Mouse (Mus musculus) liver, postnatal 0 days (tissue): Measurements from ENCODE around the gene Nr4a3. TPM values are rescaled to one million over a fixed set of nuclear protein-coding genes. Genes with fewer than 3 reads are reported as not detected.

Experiments
- ATAC-seq: fragments of 200-750 bp; cut with Nextera tagmentation; 2 replicates; pipeline ENCODE4 v1.8.0; 2017; ENCODE audit warnings: mild to moderate bottlenecking, moderate library complexity
- DNase-seq: peaks from one replicate; pipeline ENCODE4 v3.0.0-alpha.2; 2016
- H3K27ac ChIP-seq: fragments of 300-500 bp; sonication (generic); 2 replicates; pipeline ENCODE4 v1.5.1; 2014; ENCODE audit warnings: antibody characterized with exemption, moderate library complexity, mild to moderate bottlenecking, low read depth
- H3K27me3 ChIP-seq: fragments of 300-500 bp; sonication (generic); 2 replicates; pipeline ENCODE4 v1.6.1; 2014; ENCODE audit warnings: low read length, control low read depth, mixed read lengths; ENCODE audit not compliant: insufficient read depth
- H3K36me3 ChIP-seq: fragments of 300-500 bp; sonication (generic); replicated peaks from 2 replicates; pipeline ENCODE4 v1.6.1; 2014; ENCODE audit warnings: mild to moderate bottlenecking, control low read depth, low read length, moderate library complexity, mixed read lengths; ENCODE audit not compliant: insufficient read depth
- H3K4me1 ChIP-seq: fragments of 300-500 bp; sonication (generic); 2 replicates; pipeline ENCODE4 v1.6.1; 2014; ENCODE audit warnings: antibody characterized with exemption, mild to moderate bottlenecking, control low read depth; ENCODE audit not compliant: insufficient read depth
- H3K4me2 ChIP-seq: fragments of 300-500 bp; sonication (generic); 2 replicates; pipeline ENCODE4 v1.6.1; 2014; ENCODE audit warnings: low read depth, mild to moderate bottlenecking, low read length, moderate library complexity, mixed read lengths
- H3K4me3 ChIP-seq: fragments of 300-500 bp; sonication (generic); 2 replicates; pipeline ENCODE4 v1.5.1; 2014; ENCODE audit warnings: low read depth, low read length
- H3K9ac ChIP-seq: fragments of 300-500 bp; sonication (generic); replicated peaks from 2 replicates; pipeline ENCODE4 v1.6.1; 2014; ENCODE audit warnings: mild to moderate bottlenecking, moderate library complexity
- H3K9me3 ChIP-seq: fragments of 300-500 bp; sonication (generic); 2 replicates; pipeline ENCODE4 v1.6.1; 2016; ENCODE audit warnings: mild to moderate bottlenecking, control low read depth, low read length, mixed read lengths
- CTCF ChIP-seq: sonication (generic); IDR thresholded peaks from 2 replicates; pipeline ENCODE4 v1.5.1; 2016; ENCODE audit warnings: antibody characterized with exemption, low read depth
- EP300 ChIP-seq: IDR thresholded peaks from 2 replicates; pipeline ENCODE4 v1.6.1; 2016; ENCODE audit warnings: antibody characterized with exemption, low read depth, mild to moderate bottlenecking
- WGBS: fragments of 180-500 bp; shearing (Covaris S2); extraction: QIAGEN DNeasy Blood & Tissue Kit; methylation state at CpG from one replicate; pipeline ENCODE4 v1.1.7; 2014; ENCODE audit not compliant: insufficient replicate concordance; 5-methylcytosine and 5-hydroxymethylcytosine counted together
- polyA plus RNA-seq: library from polyadenylated mRNA; unstranded; fragments of >200 nt; fragmentation: Nextera tagmentation; extraction: Ambion mirVana; gene quantifications from 2 replicates; pipeline ENCODE4 v1.2.1, GENCODE M21; 2015

Gene Nr4a3
- polyA plus RNA-seq, 1 experiment from 2014 or later, result not detected

DNA sequence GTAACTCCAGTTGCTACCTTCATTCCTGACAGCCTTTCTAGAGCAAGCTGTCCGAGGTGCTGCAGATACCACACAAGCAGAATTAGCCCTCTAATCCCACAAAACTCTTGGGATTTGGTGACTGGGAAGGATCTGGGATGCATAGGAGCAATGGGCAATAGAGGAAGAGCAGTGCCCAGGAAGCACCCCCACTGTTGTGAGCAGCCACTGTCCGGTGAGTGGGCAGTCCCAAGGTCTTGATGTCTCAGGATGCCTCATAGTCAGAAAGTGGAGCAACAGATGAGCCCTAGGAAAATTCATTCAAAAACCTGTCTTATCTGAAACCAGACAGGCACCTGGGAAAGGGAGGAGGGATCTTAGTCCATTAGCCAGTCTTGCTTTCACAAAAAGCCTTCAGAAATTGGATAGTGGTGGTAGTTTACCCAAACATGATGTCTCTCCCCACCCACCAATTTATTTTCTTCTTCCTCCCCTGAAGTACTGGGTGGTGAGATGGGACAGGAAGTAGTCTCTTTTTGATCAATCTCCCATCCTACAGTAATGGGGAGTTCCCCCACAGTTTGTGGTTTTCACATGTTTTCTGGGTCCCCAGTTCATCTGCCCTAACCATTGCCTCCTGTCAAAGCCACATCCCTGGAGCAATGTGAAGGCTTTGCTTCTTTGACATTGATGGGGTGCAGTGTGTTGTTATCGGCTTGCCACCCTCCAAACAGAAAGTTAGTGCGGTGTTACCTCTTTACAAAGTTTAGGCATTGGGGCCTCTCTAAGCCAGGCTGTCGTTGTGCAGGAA is 29.7 kb downstream of the Nr4a3 start:
- no peak for ATAC-seq
- no peak for DNase-seq
- no peak overlapping the region for H3K9ac ChIP-seq
- 68% methylated on average over 5 of the region's 5 CpGs for WGBS
- H3K36me3 ChIP-seq, result no peaks in the 10 kb centered on the region
- H3K4me2 ChIP-seq, result no peak overlapping the region
- no peak overlapping the region for H3K27ac ChIP-seq
- H3K4me3 ChIP-seq, result no peak overlapping the region
- no peaks in the 10 kb centered on the region for H3K27me3 ChIP-seq
- H3K4me1 ChIP-seq, result peaks cover 4% of the 10 kb centered on the region; the same call in 1 of the 2 replicates
- H3K9me3 ChIP-seq, result no peaks in the 10 kb centered on the region
- TF ChIP-seq EP300 (no peak), CTCF (no peak)

DNA sequence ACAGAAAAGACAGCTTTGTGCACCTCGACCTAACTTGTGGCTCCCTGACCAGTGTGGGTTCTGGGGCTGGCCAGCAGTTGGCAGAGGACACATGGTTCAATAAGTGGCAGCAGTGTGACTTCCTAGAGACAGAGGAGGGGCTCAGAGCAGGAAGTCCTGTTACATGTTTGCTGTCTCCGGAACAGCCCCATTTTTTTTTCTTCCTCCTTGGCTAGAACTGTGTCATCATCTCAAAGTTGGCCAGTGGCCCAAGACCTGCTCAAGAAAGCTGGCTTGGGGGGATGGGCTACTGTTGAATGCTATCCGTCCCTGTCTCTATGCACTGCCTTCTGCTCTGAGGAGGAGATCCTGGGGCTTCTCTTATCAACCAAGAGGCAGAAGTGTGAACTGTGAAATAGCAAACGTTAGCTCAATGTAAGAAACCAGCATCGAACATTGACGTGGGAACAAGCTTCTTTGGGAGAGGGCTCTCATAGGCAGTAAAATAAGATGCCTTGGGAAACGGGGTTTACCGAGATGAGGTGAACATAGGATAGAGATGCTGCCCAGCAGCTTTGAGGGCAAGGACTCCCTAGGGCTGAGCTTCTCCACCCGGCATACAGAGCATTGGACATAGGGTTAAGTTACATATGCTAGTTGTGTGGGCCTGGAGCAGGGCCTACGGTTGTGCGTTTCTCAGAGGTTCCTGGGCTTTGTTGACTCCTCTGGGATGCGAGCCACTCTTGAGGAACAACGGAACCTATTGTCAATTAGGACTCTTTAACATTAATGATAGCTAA is 31.9 kb downstream of the Nr4a3 start:
- Histone ChIP-seq H3K27me3 (0 out of 2 replicates have a peak, but pooled peaks cover 3% of the 10 kb centered on the region), H3K36me3 (no peaks in the 10 kb centered on the region), H3K4me2 (no peak overlapping the region), H3K9ac (no peak overlapping the region), H3K27ac (no peak overlapping the region), H3K4me3 (no peak overlapping the region), H3K4me1 (peaks cover 4% of the 10 kb centered on the region; the same call in 1 of the 2 replicates), H3K9me3 (no peaks in the 10 kb centered on the region)
- DNase-seq, result peak; percentile 39
- 60% methylated on average over 13 of the region's 13 CpGs for WGBS
- no peak for TF ChIP-seq EP300
- TF ChIP-seq CTCF, result no peak
- ATAC-seq, result peak; percentile 54; the same call in 1 of the 2 replicates

DNA sequence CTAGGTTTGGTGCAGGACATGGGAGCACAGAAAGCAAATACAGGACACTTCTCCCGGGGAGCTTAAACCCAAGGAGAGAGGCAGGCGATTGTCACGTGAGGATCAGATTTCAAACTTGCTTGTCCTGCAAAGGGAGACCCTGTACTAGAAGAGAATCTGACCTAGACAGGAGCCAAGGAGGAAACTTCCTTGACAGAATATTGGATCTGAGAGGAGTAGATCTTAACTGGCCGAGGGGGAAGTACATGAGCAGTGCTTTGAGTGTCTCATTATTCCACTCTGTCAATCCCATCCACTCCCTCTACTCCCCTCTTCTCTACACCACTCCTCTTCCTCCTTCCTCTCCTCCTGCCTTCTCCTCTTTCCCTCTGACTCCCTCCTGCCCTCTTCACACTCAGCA is 33.3 kb downstream of the Nr4a3 start:
- H3K4me1 ChIP-seq, result peaks cover 4% of the 10 kb centered on the region; the same call in 1 of the 2 replicates
- no peak overlapping the region for H3K4me2 ChIP-seq
- H3K27ac ChIP-seq, result no peak overlapping the region
- H3K4me3 ChIP-seq, result no peak overlapping the region
- WGBS, result 23% methylated on average over 4 of the region's 4 CpGs
- no peak for ATAC-seq
- H3K9me3 ChIP-seq, result no peaks in the 10 kb centered on the region
- no peaks in the 10 kb centered on the region for H3K36me3 ChIP-seq
- TF ChIP-seq CTCF, result no peak
- TF ChIP-seq EP300, result no peak
- DNase-seq, result no peak
- 0 out of 2 replicates have a peak, but pooled peaks cover 3% of the 10 kb centered on the region for H3K27me3 ChIP-seq
- no peak overlapping the region for H3K9ac ChIP-seq

DNA sequence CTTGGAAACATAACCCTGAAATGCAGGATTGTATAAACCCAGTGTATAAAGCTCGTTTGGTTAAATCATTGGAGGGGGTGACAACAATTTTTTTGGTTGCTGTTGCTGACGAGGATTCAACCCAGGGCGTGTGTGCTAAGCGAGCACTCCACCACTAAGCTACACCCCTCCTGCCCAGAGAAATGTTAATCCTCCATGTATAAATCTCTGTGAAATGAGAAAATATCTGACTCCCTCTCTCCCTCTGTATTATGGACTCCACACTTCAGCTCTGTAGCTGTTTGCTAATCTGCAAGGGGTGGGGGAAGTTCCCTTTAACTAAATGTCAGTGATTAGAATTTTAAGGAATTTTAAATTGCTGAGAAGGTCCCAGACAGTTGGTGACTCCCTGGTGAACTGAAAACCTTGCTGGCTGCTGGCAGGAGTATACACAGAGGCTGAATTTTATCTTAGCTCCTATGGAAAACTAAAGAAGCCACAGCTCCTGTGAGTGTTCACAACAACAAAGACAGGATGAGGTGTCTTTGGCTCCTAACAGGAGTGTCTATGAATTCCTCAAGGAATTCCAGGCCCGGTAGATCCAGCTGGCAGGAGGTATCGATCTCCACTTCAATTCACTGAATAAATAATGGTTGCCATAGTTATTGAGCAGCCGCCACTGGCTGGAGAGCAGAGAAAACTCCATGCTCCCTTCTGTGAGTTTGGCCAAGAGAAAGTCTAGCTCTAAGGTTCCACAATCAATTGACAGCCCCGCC is 34.5 kb downstream of the Nr4a3 start:
- H3K27me3 ChIP-seq, result 0 out of 2 replicates have a peak, but pooled peaks cover 3% of the 10 kb centered on the region
- no peak overlapping the region for H3K9ac ChIP-seq
- no peaks in the 10 kb centered on the region for H3K36me3 ChIP-seq
- no peak for DNase-seq
- WGBS, result 54% methylated on average over 8 of the region's 8 CpGs
- H3K4me3 ChIP-seq, result no peak overlapping the region
- H3K4me1 ChIP-seq, result peaks cover 4% of the 10 kb centered on the region; the same call in 1 of the 2 replicates
- H3K27ac ChIP-seq, result no peak overlapping the region
- no peak overlapping the region for H3K4me2 ChIP-seq
- TF ChIP-seq CTCF (no peak), EP300 (no peak)
- ATAC-seq, result no peak
- no peaks in the 10 kb centered on the region for H3K9me3 ChIP-seq

DNA sequence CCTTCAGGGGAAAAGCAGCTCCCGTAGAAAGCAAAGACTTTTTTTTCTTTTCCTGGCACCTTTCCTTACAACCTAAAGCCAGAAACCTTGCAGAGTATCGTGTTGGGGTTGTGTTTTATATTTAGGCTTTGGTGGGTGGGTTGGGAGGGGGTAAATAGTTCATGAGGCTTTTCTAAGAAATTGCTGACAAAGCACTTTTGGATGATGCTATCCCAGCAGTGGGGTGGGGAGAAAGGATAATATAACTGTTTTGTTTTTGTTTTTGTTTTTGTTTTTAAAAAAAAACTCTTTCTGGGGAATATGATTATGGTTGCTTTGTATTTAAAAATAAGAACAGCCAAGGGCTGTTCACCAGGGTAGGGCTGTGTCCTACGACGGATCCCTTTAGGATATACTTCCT is 38.5 kb downstream of the Nr4a3 start:
- H3K9ac ChIP-seq, result no peak overlapping the region
- H3K27me3 ChIP-seq, result 0 out of 2 replicates have a peak, but pooled peaks cover 3% of the 10 kb centered on the region
- no peak for TF ChIP-seq EP300
- TF ChIP-seq CTCF, result no peak
- ATAC-seq, result no peak
- no peak overlapping the region for H3K4me3 ChIP-seq
- no peaks in the 10 kb centered on the region for H3K9me3 ChIP-seq
- 77% methylated on average over 4 of the region's 4 CpGs for WGBS
- H3K27ac ChIP-seq, result no peak overlapping the region
- no peaks in the 10 kb centered on the region for H3K36me3 ChIP-seq
- H3K4me1 ChIP-seq, result no peaks in the 10 kb centered on the region
- H3K4me2 ChIP-seq, result no peak overlapping the region
- no peak for DNase-seq
